Mouse (Mus musculus) heart, postnatal 4 days (tissue): ENCODE data around the gene Nhp2. TPM values are rescaled to one million over a fixed set of nuclear protein-coding genes. Genes with fewer than 3 reads are reported as not detected.
"Not testable (repeated sequence)": the region's sequence is repeated elsewhere in the genome, so short reads cannot be mapped to it uniquely, and the experiment has no call there.

Source experiments
- DNase-seq: peaks from one replicate; pipeline ENCODE4 v3.0.0; 2021
- total RNA-seq, 2 experiments: library from RNA; stranded (reverse); gene quantifications; 2 replicates each; pipeline ENCODE4 v1.2.3; 2021

Nhp2 gene
- total RNA-seq, 2 experiments from 2014 or later = 41.4 to 42.4 TPM

- DNase-seq = peak; percentile 50
Observed at GRCm38 (mm10) chr11:51658705-51659104, 39.2 kb downstream of the Nhp2 start.

- no peak for DNase-seq
Observed at GRCm38 (mm10) chr11:51661867-51662365, 42.4 kb downstream of the Nhp2 start.

- DNase-seq = no peak
Observed at GRCm38 (mm10) chr11:51662632-51663031, 43.1 kb downstream of the Nhp2 start.

GRCm38 (mm10) chr11:51664747-51665146 lies 45.2 kb downstream of the Nhp2 start:
- not testable (repeated sequence) for DNase-seq

GRCm38 (mm10) chr11:51670846-51671245 lies 51.3 kb downstream of the Nhp2 start:
- DNase-seq = no peak

GRCm38 (mm10) chr11:51671376-51671775 lies 51.8 kb downstream of the Nhp2 start:
- no peak for DNase-seq

- no peak for DNase-seq
Observed at GRCm38 (mm10) chr11:51673291-51673690, 53.8 kb downstream of the Nhp2 start.

Other genes starting within 250 kb of the Nhp2 start
- gene Phykpl, start 35.0 kb upstream of the Nhp2 start, total RNA-seq = 10 to 100 TPM; 11.7 to 12.3 TPM
- gene Hnrnpab, start 12.9 kb upstream of the Nhp2 start, total RNA-seq = 100 to 1,000 TPM; 366 to 372 TPM
- 10 to 100 TPM; 24.3 to 27.4 TPM for gene Rmnd5b, start 16.2 kb downstream of the Nhp2 start, total RNA-seq
- 10 to 100 TPM; 41.3 to 44.4 TPM for gene N4bp3, start 31.1 kb downstream of the Nhp2 start, total RNA-seq
- 1 to 10 TPM; 1.3 to 2.0 TPM for gene D930048N14Rik, start 31.2 kb downstream of the Nhp2 start, total RNA-seq
- 10 to 100 TPM; 23.0 to 23.6 TPM for gene 0610009B22Rik, start 69.1 kb downstream of the Nhp2 start, total RNA-seq
- 10 to 100 TPM; 23.0 to 23.7 TPM for gene Sec24a, start 143.9 kb downstream of the Nhp2 start, total RNA-seq
- 10 to 100 TPM; 93.6 to 95.8 TPM for gene Sar1b, start 144.0 kb downstream of the Nhp2 start, total RNA-seq
- 1 to 10 TPM; 2.7 to 3.0 TPM for gene Jade2, start 237.9 kb downstream of the Nhp2 start, total RNA-seq